Mouse (Mus musculus) hematopoietic stem cell, adult 5-6 weeks (primary cell): ENCODE results near the gene Lbh. TPM values are rescaled to one million over a fixed set of nuclear protein-coding genes. Genes with fewer than 3 reads are reported as not detected.

Experiments
- ATAC-seq, 2 experiments: fragments of 125-278 bp in 1 of 2; replicated peaks in 1 of 2; 2 replicates each; pipeline ENCODE4 v1.8.0; 2016 to 2017; ENCODE audit warnings: inconsistent platforms in 2 of 2, mild to moderate bottlenecking in 2 of 2, moderate number of reproducible peaks in 2 of 2, low read depth in 1 of 2, moderate TSS enrichment in 1 of 2; ENCODE audit not compliant: low FRiP score in 2 of 2, poor library complexity in 2 of 2, severe bottlenecking in 2 of 2, insufficient read depth in 1 of 2, low TSS enrichment in 1 of 2
- total RNA-seq: library from RNA; stranded (forward); fragments of 172-1452, 232-1000 nt; gene quantifications from 2 replicates; pipeline ENCODE4 v1.2.3, GENCODE M21; 2017

Gene Lbh
- total RNA-seq = 23.1 and 24.5 TPM in 2 replicates

DNA sequence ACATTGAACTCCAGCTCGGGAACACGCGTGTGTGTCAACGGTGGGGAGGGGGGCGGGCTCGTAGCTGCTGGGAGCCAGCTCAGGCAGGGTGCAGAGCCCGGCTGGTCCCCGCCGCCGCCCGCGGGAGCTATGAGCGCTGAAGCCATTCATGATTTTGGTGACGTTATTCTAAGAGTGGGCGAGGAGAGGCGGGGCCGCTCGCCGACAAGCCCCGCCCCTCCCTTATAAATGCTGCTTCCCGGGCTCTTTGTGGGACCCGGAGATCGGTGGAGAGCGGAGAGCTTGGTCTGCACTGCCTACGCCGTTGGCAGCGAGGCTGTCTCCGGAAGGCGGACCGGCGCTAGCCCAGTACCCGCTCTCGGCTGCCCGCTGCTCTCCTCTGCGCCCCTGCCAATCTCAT, at the start of gene Lbh:
Lbh (plus strand) TSS at position 253 of the 400 bp plus-strand sequence.
- ATAC-seq = peak; percentile 77 to 81

DNA sequence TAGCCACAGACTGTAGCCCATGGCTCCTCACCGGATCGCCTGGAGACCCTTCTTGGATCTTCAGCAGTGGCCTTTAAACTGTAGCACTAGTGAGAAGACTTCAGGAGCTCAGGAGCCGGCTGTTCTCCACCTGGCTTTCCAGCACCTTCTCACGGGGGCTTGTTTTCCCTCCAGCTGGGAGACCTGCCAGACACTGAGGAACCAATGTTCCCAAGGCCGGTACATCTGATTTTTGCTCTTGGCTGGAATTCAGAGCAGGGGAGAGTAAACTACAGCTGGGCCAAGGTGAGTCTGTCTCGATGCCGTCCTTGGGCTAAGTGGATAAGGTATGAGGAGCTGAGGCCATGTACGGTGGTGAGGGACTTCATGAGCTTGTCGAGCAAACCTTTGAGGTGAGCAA, 39.1 kb upstream of the Lbh start:
- ATAC-seq = no peak

DNA sequence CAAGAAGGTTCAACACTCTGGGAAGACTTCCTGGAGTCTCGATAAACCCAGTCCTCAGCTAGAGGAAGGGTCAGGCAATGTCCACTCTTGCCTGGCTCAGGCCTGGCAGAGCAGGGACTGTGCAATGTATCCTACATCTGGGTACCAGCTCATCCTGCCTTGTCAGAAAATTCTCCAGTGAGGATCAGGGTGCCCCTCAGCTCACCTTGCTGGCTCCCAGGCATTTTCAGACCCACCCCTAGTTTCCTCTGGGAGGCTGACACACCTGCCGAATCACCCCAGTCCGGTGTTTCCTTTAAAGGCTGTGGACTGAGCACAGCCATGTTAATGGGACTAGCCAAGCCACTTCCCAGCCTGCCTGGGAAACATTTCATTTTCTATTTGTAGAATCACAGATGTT, 37.9 kb upstream of the Lbh start:
- no peak for ATAC-seq

DNA sequence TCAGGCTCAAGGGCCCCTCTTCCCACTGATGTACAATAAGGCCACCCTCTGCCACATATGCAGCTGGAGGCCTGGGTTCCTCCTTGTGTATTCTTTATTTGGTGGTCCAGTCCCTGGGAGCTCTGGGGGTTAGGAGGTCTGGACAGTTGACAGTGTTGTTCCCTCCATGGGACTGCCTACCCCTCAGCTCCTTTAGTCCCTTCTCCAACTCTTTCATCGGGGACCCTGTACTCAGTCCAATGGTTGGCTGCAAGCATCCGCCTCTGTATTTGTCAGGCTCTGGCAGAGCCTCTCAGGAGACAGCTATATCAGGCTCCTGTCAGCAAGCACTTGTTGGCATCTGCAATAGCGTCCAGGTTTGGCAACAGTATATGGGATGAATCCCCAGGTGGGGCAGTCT, 37.1 kb upstream of the Lbh start:
- no peak for ATAC-seq

DNA sequence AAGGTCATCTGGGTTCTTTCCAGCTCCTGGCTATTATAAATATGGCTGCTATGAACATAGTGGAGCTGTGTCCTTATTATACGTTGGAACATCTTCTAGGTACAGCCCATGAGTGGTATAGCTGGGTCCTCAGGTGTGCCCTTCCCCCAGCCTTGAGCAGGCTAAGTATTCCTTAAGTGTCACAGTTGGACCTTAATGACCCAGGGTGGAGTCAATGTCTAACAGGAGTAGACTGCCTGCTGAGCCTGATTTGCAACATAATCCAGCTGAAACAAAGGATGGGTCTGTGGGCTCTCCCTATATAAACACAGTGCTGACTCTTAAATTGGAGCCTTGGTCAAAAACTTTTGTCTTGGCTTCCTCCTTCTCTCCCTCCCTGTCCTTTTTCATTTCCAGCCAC, 36.3 kb upstream of the Lbh start:
- ATAC-seq = no peak

DNA sequence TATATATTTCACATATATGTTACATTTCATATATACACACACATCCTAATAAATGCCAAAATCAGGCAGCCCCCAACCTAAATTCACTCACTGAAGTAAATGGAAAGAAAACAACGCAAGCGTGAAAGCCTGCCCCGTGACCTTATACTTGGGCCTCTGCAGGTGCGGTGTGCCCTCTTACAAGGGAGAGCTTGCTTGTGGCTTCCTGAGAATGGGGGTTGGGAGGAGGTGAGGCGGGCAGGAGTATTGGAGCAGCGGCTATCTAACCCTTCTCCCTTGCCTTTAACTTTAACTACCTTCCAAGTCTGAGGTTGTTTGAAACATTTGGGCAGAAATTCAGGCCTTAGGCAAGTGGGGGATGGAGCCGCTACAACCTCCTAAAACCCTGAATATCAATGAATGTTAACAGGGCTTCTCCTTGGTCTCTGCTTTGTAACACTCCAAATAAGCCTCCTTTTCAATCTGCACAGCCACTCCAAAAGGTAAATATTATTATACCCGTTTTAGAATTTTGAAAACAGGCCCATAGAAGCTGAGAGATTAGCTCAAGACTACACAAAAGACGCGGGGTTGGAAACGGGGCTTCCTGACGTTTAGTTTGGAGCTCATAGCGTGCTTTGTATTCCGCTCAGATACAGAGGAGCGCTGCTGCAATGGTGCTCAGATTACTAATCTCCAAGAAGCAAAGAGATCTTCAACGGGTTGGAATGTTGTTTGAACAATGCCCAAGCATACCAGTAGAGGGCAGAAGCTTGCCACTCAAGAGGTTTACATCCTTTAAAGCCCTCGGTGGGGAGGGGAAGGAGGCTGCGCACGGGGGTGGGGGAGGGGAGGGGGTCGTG, 28.3 kb upstream of the Lbh start:
- peak; percentile 53 to 65; a peak in 3 of 4 replicates for ATAC-seq

DNA sequence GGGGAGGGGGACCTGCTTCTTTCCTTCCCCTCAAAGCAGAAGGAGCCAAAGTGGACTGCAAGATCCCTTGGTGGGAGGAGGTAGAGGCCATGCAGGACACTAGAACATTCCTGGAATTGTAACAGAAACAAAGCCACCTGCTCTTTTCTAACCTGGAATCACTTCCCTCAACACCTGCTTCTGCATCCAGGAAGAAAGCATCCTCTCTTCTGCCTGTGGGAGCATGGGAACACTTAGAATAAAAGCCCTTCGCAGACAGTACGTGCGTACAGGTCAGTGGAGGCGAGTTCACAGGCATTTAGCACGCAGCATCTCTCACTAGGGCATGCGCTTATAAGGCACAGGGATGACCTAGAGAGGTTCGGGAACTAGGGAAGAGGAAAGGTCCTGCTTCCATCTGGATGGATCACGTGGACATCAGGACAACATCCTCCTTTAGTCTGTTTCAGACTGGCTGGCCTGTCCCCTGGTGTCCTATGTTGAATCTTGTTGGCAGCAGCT, 27.7 kb upstream of the Lbh start:
- ATAC-seq = no peak

DNA sequence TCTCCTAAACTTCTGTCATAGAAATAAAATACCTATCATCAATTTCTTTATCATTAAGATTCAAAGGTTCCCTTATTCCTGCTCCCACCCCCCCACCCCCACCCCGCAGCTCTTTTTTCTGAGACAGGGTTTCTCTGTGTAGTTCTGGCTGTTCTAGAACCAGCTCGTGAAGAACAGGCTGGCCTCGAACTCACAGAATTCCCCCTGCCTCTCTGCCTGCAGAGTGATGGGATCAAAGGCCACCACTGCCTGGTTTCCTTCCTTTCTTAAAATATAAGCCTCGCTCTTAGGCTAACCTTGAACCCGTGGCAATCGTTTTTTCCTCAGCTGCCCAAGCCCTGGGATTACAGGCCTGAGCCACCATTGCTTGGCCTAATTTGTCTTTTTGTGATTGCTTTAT, 26.5 kb upstream of the Lbh start:
- no peak for ATAC-seq

DNA sequence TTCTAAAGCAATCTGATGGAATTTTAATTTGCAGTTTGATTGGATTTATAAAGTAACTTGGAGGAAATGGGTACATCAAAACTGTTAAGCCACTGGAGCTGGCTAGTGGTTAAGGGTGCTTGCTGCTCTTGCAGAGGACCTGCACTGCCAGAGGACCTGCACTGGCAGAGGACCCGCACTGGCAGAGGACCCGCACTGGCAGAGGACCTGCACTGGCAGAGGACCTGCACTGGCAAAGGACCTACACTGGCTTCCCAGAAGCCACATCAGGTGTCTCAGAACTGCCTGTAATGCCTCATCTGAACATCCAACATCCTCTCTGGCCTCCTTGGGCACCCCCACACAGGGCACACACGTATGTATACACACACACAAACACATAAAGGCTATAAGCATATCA, 22.6 kb upstream of the Lbh start:
- ATAC-seq = no peak

DNA sequence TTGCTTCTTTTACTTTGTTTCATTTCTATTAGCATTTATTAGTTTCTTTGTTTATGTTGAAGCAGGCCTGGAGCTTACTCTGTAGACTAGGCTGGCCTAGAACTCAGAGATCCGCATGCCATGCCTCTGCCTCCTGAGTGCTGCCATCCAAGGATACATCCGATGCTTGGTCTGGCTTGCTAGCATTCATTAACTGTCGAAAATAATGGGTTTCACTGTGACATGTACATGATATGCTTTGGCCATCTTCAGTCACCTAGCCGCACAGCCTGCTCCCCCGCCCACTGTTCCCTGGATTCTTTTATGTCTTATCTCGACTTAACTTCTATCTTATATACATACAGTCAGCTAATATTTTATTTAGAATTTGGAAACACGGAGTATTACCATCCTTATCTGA, 21.0 kb upstream of the Lbh start:
- ATAC-seq = no peak

DNA sequence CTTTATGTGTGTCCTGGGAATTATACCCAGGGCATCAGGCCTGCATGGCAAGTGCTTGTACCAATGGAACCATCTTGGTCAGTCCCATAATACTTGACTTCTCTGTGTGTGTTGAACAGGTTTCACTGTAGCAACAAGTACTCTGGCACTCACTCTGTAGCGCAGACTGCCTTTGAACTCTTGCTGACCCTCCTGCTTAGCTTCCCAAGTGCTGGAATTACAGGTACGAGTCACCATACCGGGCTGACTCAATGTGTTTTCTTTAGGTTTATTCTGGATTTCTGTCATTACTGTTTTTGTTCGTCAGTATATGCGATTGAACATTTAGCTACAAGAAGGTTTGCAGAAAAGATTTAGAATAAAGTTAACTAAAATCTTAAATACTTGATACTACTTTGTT, 20.1 kb upstream of the Lbh start:
- no peak for ATAC-seq

DNA sequence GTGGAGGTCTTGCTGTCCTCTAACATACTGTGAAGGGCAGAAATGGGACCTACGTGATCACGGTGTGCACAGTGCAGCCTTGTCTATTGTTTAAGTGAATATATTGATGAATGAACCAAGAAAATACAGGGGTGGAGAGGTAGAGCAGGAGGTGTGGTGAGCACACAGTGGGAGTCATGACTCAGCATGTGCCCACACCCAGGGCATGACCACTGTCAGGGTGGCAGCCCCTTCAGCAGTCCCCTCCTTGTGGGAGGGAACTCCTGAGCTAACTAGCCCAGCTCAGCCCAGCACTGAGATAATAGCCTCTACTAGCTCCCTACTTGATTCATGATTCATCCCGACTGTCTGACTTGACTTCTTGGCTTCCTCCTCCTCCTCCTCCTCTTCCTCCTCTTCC, 19.3 kb upstream of the Lbh start:
- ATAC-seq = no peak

DNA sequence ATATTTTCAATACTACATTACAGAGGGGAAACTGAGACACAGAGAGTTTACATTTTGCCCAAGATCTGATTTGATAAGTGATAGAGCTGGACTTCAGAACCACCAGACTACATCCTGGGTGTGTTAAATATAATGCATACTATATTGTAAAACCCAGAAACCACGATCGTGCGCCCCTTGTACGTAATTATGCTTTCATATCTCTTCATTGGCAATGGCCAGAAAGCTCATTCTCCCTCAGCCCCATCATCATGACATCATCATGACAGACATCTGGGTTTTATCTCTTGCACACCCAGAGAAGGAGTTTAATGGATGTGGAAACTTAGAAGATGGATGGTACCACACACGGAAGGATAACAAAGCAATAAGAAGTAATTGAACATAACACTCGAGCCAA, 17.1 kb upstream of the Lbh start:
- no peak for ATAC-seq

DNA sequence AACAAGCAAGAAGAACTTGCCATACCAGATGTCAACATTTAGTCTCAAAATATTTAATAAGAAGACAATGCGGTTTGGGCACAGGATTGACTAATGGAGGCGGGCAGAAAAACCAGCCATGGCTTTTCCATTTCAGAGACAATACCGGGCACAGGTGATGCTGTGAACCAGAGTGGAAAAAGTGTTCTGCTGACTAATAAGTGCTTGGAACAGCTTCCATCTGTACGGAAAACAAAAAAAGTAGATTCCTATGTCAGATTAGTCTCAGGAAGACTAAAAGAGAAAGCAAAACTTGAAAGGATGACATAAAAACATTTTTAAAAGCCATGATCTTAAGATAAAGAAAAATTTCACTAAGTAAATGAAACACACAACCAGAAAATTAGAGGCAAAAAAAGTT, 16.4 kb upstream of the Lbh start:
- no peak for ATAC-seq

DNA sequence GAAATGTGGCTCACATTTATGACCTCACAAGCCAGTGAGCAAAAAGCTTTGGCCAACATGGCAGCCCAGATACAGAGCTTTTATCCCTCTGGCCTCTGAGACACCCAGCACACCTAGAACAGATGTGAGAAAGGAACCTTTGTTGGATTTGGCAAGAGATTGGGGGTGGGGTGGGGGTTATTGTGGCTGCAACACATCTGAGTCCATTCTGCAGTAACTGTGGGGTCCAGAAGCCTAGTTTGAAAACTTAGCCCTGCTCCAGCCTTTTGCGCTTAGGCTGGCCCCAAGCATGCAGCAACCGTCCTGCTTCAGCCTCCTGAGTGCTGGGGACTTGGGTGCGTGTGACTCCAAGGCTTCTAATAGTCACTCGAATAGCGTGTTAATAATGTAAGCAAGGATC, 14.8 kb upstream of the Lbh start:
- no peak for ATAC-seq

DNA sequence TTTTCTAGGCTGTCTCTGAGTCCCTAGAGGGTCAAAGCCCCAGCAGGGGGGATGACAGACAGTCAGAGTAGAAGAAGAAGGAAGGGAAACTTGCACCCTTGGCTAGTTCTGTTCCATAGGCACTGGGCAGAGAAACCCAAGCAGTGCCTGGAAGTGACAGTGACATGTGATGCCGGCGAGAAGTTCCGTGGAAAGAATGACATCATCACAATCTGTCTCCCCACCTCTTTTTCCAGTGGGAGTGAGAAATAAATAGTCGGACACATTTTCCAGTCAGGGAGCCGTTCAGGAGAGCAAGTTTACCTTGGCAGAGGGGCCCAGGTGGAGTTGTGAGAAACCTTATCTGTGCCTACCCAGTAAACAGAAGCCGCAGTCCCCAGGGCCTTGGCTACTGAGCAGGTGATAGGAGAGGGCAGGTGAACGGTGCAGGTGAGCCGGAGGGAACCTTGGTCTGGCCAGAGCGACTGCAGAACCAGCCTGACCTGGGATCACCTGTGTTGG, 14.1 kb upstream of the Lbh start:
- ATAC-seq = no peak

DNA sequence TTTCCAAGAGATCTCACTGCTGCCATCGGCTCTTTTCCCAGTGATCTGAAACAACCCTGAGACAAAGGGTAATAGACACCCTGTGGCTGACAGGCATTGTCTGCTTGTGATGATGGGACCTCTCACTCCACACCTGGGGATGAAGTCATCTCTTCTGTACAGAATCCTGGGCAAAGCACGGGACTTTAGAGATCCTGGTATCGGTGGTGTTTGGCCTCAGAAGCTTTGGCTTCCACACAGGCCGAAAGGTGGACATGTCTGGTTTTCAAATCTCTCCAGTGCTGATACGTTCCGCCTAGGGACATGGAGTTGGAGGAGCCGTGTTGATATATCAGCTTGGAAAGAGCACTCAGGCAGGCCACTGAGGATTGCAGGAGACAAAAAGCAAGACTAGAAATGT, 13.2 kb upstream of the Lbh start:
- ATAC-seq = no peak

DNA sequence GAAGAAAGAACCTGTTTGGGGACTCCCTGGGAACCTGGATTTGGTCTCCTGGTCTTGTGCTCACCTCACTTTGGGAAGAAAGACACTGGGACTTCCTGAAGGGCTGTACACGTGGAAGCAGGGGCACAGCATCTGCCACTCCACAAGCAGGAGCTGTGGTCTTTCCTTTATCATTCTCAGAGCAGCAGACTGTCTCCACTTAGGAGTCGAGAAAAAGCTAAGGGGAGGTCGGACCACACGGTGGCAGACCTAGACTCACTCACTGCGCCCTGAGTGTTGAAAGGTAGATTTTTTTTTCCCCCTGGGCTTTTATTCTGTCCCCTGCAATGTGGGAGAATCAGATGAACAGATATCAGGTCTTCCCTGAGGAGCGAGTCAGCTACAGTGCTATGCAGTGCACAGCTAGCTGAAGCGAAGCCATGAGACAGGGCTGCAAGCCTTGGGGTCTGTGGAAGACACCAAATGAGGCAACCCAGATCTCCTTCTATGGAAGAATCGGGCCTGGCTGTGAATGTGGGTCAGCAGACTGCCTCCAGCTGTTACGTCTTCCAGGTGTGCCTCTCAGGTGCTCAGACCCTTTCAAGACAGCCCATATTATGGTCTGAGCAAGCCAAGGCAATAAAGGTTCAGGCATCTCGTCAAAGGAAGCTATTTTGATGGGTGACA, 11.7 kb upstream of the Lbh start:
- ATAC-seq = no peak

DNA sequence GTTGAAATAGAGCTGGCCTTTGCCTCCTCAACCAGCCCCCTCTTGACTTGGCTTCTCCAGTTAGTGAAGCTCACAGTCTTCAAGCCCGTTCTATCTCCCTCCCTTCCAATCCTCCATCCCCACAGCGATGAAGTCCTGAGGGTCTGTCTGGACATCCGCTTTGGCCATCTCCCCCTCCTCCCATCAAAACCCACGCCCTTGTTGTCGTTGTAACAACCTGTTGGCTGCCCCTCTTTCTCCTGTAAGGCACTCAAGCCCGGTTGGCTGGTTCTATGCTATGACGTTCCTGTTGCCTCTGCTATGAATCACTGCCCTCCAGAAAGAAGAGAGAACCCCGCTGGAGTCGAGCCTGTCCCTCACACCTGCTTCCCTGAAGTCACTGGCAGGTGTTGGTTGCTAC, 10.9 kb upstream of the Lbh start:
- no peak for ATAC-seq
